ENCODE assay signal across 17 mouse cellular contexts in genomic region chr17:44029616-44030015, GRCm38 (mm10). TPM values are rescaled to one million over a fixed set of nuclear protein-coding genes. Genes with fewer than 3 reads are reported as not detected.
DNase-seq lines count a peak whose midpoint lies in the region; ATAC-seq and TF ChIP-seq lines count a peak whose summit lies in the region.
"Had no signal": no experiment of that assay in that cellular context is flagged by ENCODE, and none has a peak within 500 bp of the region (broad histone marks: within the 10 kb centered on the region; RNA-seq: fewer than 3 reads in every experiment).

No protein-coding gene starts in this region.

- peak overlapping the region; percentile 68 for H3K27ac ChIP-seq in gastrocnemius, adult 2 months
- H3K27ac ChIP-seq in cortical plate, adult 2 months (ENCODE audit: insufficient read depth, low read length) = 0 out of 2 replicates have a peak overlapping the region, but pooled peaks have one; percentile 43
- H3K27ac ChIP-seq in hindbrain, embryonic 16.5 days (ENCODE audit: low read depth, low read length) = no peak overlapping the region
- H3K27ac ChIP-seq: forebrain, embryonic 12.5 days; kidney, postnatal 0 days; limb, embryonic 13.5 days had no signal

- H3K36me3 ChIP-seq in hindbrain, embryonic 16.5 days (ENCODE audit: control insufficient read depth, insufficient read depth, low read length) = no peaks in the 10 kb centered on the region
- H3K36me3 ChIP-seq: forebrain, embryonic 12.5 days; limb, embryonic 13.5 days had no signal

- ATAC-seq in hindbrain, embryonic 16.5 days = no peak
- ATAC-seq: inflammation-experienced regulatory T-cells, adult 6 months; liver, postnatal 0 days had no signal

- no peaks in the 10 kb centered on the region for H3K9me3 ChIP-seq in hindbrain, embryonic 16.5 days (ENCODE audit: control insufficient read depth, low read length)
- H3K9me3 ChIP-seq: forebrain, embryonic 12.5 days; limb, embryonic 13.5 days had no signal

- H3K27me3 ChIP-seq in hindbrain, embryonic 16.5 days (replicated peaks; ENCODE audit: control insufficient read depth, insufficient read depth, low read length) = no peaks in the 10 kb centered on the region
- H3K27me3 ChIP-seq: forebrain, embryonic 12.5 days; limb, embryonic 13.5 days had no signal

- TF ChIP-seq CTCF in gastrocnemius, adult 2 months (IDR thresholded peaks at IDR 0.05) = no peak
- TF ChIP-seq CTCF in cortical plate, adult 2 months (IDR thresholded peaks at IDR 0.05; ENCODE audit: extremely low read depth, insufficient read depth, low read length) = no peak

- intact Hi-C loops in gastrocnemius, adult 2 months (cut with DNase I) = loop anchor here (5.0 kb wide), 1 partner anchor 37 kb away; no protein-coding TSS in a partner anchor

- DNase-seq in gastrocnemius, adult 2 months = no peak
- DNase-seq in gastrocnemius, adult 8-10 months (ENCODE audit: low spot score in 2 of 2) = no peak
- peak; percentile 36 for DNase-seq in lung, postnatal 25 days (ENCODE audit: low spot score)
- DNase-seq in lung, postnatal 10 days = no peak
- no peak for DNase-seq in urinary bladder, postnatal 25 days (ENCODE audit: low spot score)
- DNase-seq in cerebellum, adult 11-12 months = no peak
- DNase-seq: adrenal gland, postnatal 10 days; B cell, adult 2 months; cerebellum, postnatal 25 days; heart, postnatal 36 days; liver, postnatal 0 days had no signal

- H3K9ac ChIP-seq in hindbrain, embryonic 16.5 days (ENCODE audit: low read depth, low read length) = no peak overlapping the region
- H3K9ac ChIP-seq: forebrain, embryonic 12.5 days; limb, embryonic 13.5 days; liver, postnatal 0 days had no signal

- no peak overlapping the region for H3K4me3 ChIP-seq in gastrocnemius, adult 2 months
- no peak overlapping the region for H3K4me3 ChIP-seq in cortical plate, adult 2 months (ENCODE audit: insufficient read depth, low read length)
- H3K4me3 ChIP-seq in hindbrain, embryonic 16.5 days (ENCODE audit: low read length) = no peak overlapping the region
- H3K4me3 ChIP-seq: forebrain, embryonic 12.5 days; limb, embryonic 13.5 days had no signal

- TF ChIP-seq POLR2A in cortical plate, adult 2 months (IDR thresholded peaks at IDR 0.05; ENCODE audit: extremely low read depth, insufficient read depth, low read length) = no peak

- peaks cover 18% of the 10 kb centered on the region for H3K4me1 ChIP-seq in cortical plate, adult 2 months (ENCODE audit: control insufficient read depth, insufficient read depth, low read length)
- peaks cover 18% of the 10 kb centered on the region for H3K4me1 ChIP-seq in hindbrain, embryonic 16.5 days (ENCODE audit: control insufficient read depth, insufficient read depth, low read depth, low read length)

- 67% methylated on average over 5 of the region's 5 CpGs for WGBS in hindbrain, embryonic 16.5 days

- H3K4me2 ChIP-seq in hindbrain, embryonic 16.5 days (ENCODE audit: low read length) = no peak overlapping the region
- H3K4me2 ChIP-seq: forebrain, embryonic 12.5 days; limb, embryonic 13.5 days had no signal

RNA-seq across cellular contexts. Expression of gene Enpp5, which starts 49.0 kb away (rescaled TPM):
- 1 to 10 TPM; 6.2 to 7.1 TPM for total RNA-seq in gastrocnemius, adult 2 months (2021)
- 1 to 10 TPM; 7.7 to 9.6 (median 8.8) TPM for total RNA-seq in gastrocnemius, adult 8-10 months (2022)
- 204 and 216 TPM in 2 replicates for polyA plus RNA-seq in cortical plate, adult 2 months (2012; rRNA removed)
- polyA plus RNA-seq in hindbrain, embryonic 16.5 days (2015; fragmentation: Nextera tagmentation; extraction: Ambion mirVana) = 134 and 137 TPM in 2 replicates
